Mouse (Mus musculus) midbrain, embryonic 10.5 days (tissue): ENCODE data around the gene Sox10. TPM values are rescaled to one million over a fixed set of nuclear protein-coding genes. Genes with fewer than 3 reads are reported as not detected.

Experiments
- DNase-seq: peaks from one replicate; pipeline ENCODE4 v3.0.0-alpha.2; 2017; ENCODE audit warnings: low spot score
- H3K27ac ChIP-seq: fragments of 300-500 bp; sonication (generic); replicated peaks from 2 replicates; pipeline ENCODE4 v1.5.1; 2016; ENCODE audit warnings: mild to moderate bottlenecking
- H3K27me3 ChIP-seq: fragments of 300-500 bp; sonication (generic); 2 replicates; pipeline ENCODE4 v1.6.1; 2016; ENCODE audit warnings: low read depth, mild to moderate bottlenecking; ENCODE audit not compliant: poor library complexity, severe bottlenecking
- H3K36me3 ChIP-seq: fragments of 300-500 bp; sonication (generic); 2 replicates; pipeline ENCODE4 v1.6.1; 2016; ENCODE audit warnings: mild to moderate bottlenecking, moderate library complexity
- H3K4me1 ChIP-seq: fragments of 300-500 bp; sonication (generic); 2 replicates; pipeline ENCODE4 v1.6.1; 2016
- H3K4me3 ChIP-seq: fragments of 300-500 bp; sonication (generic); 2 replicates; pipeline ENCODE4 v1.5.1; 2016; ENCODE audit warnings: mild to moderate bottlenecking, moderate library complexity
- H3K9me3 ChIP-seq: fragments of 300-500 bp; sonication (generic); replicated peaks from 2 replicates; pipeline ENCODE4 v1.6.1; 2016; ENCODE audit warnings: mild to moderate bottlenecking
- WGBS: fragments of 180-500 bp; shearing (Covaris S2); methylation state at CpG from one replicate; pipeline ENCODE4 v1.1.7; 2016; 5-methylcytosine and 5-hydroxymethylcytosine counted together
- polyA plus RNA-seq: library from polyadenylated mRNA; unstranded; fragments of >200 nt; fragmentation: Nextera tagmentation; extraction: Ambion mirVana; gene quantifications from 2 replicates; pipeline ENCODE4 v1.2.1, GENCODE M21; 2016

Sox10 gene
- polyA plus RNA-seq, 1 experiment from 2014 or later = 2.5 TPM

- H3K36me3 ChIP-seq = no peaks in the 10 kb centered on the region
- H3K27ac ChIP-seq = peak overlapping the region; percentile 92
- H3K27me3 ChIP-seq = peaks cover 33% of the 10 kb centered on the region
- H3K4me1 ChIP-seq = peaks cover 52% of the 10 kb centered on the region
- DNase-seq = peak; percentile 78
- no peaks in the 10 kb centered on the region; the same call in 1 of the 2 replicates for H3K9me3 ChIP-seq
- peak overlapping the region; percentile 39 for H3K4me3 ChIP-seq
- WGBS = 22% methylated on average over 27 of the region's 27 CpGs
Observed at GRCm38 (mm10) chr15:79192885-79193845, 28.1 kb upstream of the Sox10 start.

GRCm38 (mm10) chr15:79192450-79192849 lies 27.4 kb upstream of the Sox10 start:
- DNase-seq = no peak
- Histone ChIP-seq H3K9me3 (no peaks in the 10 kb centered on the region; the same call in 1 of the 2 replicates), H3K27ac (peak overlapping the region; percentile 92), H3K4me1 (peaks cover 52% of the 10 kb centered on the region), H3K4me3 (peak overlapping the region; percentile 39), H3K36me3 (no peaks in the 10 kb centered on the region), H3K27me3 (peaks cover 29% of the 10 kb centered on the region)
- 82% methylated on average over 6 of the region's 6 CpGs for WGBS

GRCm38 (mm10) chr15:79191426-79191825 lies 26.4 kb upstream of the Sox10 start:
- DNase-seq = no peak
- H3K4me1 ChIP-seq = peaks cover 47% of the 10 kb centered on the region
- peaks cover 26% of the 10 kb centered on the region for H3K27me3 ChIP-seq
- no peak overlapping the region for H3K4me3 ChIP-seq
- WGBS = 98% methylated on average over 2 of the region's 2 CpGs
- H3K27ac ChIP-seq = no peak overlapping the region
- H3K9me3 ChIP-seq = no peaks in the 10 kb centered on the region; the same call in 1 of the 2 replicates
- no peaks in the 10 kb centered on the region for H3K36me3 ChIP-seq

GRCm38 (mm10) chr15:79187819-79188218 lies 22.8 kb upstream of the Sox10 start:
- H3K27ac ChIP-seq = no peak overlapping the region
- H3K27me3 ChIP-seq = no peaks in the 10 kb centered on the region
- 90% methylated on average over 8 of the region's 8 CpGs for WGBS
- peaks cover 13% of the 10 kb centered on the region for H3K4me1 ChIP-seq
- no peak overlapping the region for H3K4me3 ChIP-seq
- DNase-seq = no peak
- no peaks in the 10 kb centered on the region for H3K36me3 ChIP-seq
- H3K9me3 ChIP-seq = no peaks in the 10 kb centered on the region; the same call in 1 of the 2 replicates

GRCm38 (mm10) chr15:79185213-79185612 lies 20.2 kb upstream of the Sox10 start:
- H3K9me3 ChIP-seq = no peaks in the 10 kb centered on the region
- DNase-seq = no peak
- H3K4me3 ChIP-seq = no peak overlapping the region
- H3K27me3 ChIP-seq = no peaks in the 10 kb centered on the region
- WGBS = 91% methylated on average over 10 of the region's 10 CpGs
- H3K27ac ChIP-seq = no peak overlapping the region
- 0 out of 2 replicates have a peak, but pooled peaks cover 2% of the 10 kb centered on the region for H3K4me1 ChIP-seq
- H3K36me3 ChIP-seq = no peaks in the 10 kb centered on the region

GRCm38 (mm10) chr15:79176905-79177304 lies 11.9 kb upstream of the Sox10 start:
- H3K4me3 ChIP-seq = no peak overlapping the region
- peaks cover 5% of the 10 kb centered on the region for H3K27me3 ChIP-seq
- WGBS = 47% methylated on average over 6 of the region's 6 CpGs
- H3K36me3 ChIP-seq = no peaks in the 10 kb centered on the region
- H3K4me1 ChIP-seq = peaks cover 34% of the 10 kb centered on the region
- 0 out of 2 replicates have a peak overlapping the region, but pooled peaks have one; percentile 52 for H3K27ac ChIP-seq
- no peak for DNase-seq
- no peaks in the 10 kb centered on the region for H3K9me3 ChIP-seq

- WGBS = 59% methylated on average over 8 of the region's 8 CpGs
- Histone ChIP-seq H3K9me3 (no peaks in the 10 kb centered on the region), H3K4me3 (no peak overlapping the region), H3K36me3 (no peaks in the 10 kb centered on the region), H3K27ac (no peak overlapping the region), H3K4me1 (peaks cover 49% of the 10 kb centered on the region), H3K27me3 (peaks cover 64% of the 10 kb centered on the region)
- DNase-seq = no peak
Observed at GRCm38 (mm10) chr15:79166712-79167111, 1.7 kb upstream of the Sox10 start.

GRCm38 (mm10) chr15:79164251-79164650 lies 789 bp downstream of the Sox10 start:
- no peak overlapping the region; the same call in 1 of the 2 replicates for H3K27ac ChIP-seq

GRCm38 (mm10) chr15:79162822-79163221 lies 2.2 kb downstream of the Sox10 start:
- Histone ChIP-seq H3K4me3 (peak overlapping the region; percentile 36; the same call in 1 of the 2 replicates), H3K27me3 (peaks cover 94% of the 10 kb centered on the region), H3K27ac (no peak overlapping the region)

More at GRCm38 (mm10) chr15:79164251-79164650, 789 bp downstream of the Sox10 start:
- no peak overlapping the region; the same call in 1 of the 2 replicates for H3K4me3 ChIP-seq
- H3K9me3 ChIP-seq = no peaks in the 10 kb centered on the region
- H3K27me3 ChIP-seq = peaks cover 88% of the 10 kb centered on the region
- peaks cover 44% of the 10 kb centered on the region for H3K4me1 ChIP-seq
- no peaks in the 10 kb centered on the region for H3K36me3 ChIP-seq
- 3% methylated on average over 15 of the region's 15 CpGs for WGBS
- DNase-seq = no peak

GRCm38 (mm10) chr15:79162301-79162700 lies 2.7 kb downstream of the Sox10 start:
- WGBS = 81% methylated on average over 7 of the region's 7 CpGs
- no peak overlapping the region for H3K27ac ChIP-seq
- no peak for DNase-seq
- H3K36me3 ChIP-seq = no peaks in the 10 kb centered on the region
- H3K4me3 ChIP-seq = no peak overlapping the region
- H3K4me1 ChIP-seq = peaks cover 47% of the 10 kb centered on the region
- H3K9me3 ChIP-seq = no peaks in the 10 kb centered on the region
- H3K27me3 ChIP-seq = peaks cover 90% of the 10 kb centered on the region

More at GRCm38 (mm10) chr15:79162822-79163221, 2.2 kb downstream of the Sox10 start:
- H3K36me3 ChIP-seq = no peaks in the 10 kb centered on the region
- DNase-seq = no peak
- no peaks in the 10 kb centered on the region for H3K9me3 ChIP-seq
- peaks cover 47% of the 10 kb centered on the region for H3K4me1 ChIP-seq
- WGBS = 47% methylated on average over 14 of the region's 14 CpGs

GRCm38 (mm10) chr15:79155572-79155971 lies 9.5 kb downstream of the Sox10 start:
- DNase-seq = no peak
- Histone ChIP-seq H3K4me3 (no peak overlapping the region), H3K27me3 (peaks cover 23% of the 10 kb centered on the region), H3K4me1 (peaks cover 50% of the 10 kb centered on the region), H3K9me3 (no peaks in the 10 kb centered on the region), H3K36me3 (peaks cover 29% of the 10 kb centered on the region), H3K27ac (peak overlapping the region; percentile 78)
- 39% methylated on average over 3 of the region's 3 CpGs for WGBS

- 61% methylated on average over 6 of the region's 6 CpGs for WGBS
- Histone ChIP-seq H3K36me3 (peaks cover 55% of the 10 kb centered on the region), H3K9me3 (no peaks in the 10 kb centered on the region), H3K27ac (peak overlapping the region; percentile 34; the same call in 1 of the 2 replicates), H3K27me3 (no peaks in the 10 kb centered on the region), H3K4me1 (peaks cover 47% of the 10 kb centered on the region), H3K4me3 (no peak overlapping the region)
- no peak for DNase-seq
Observed at GRCm38 (mm10) chr15:79152709-79153108, 12.3 kb downstream of the Sox10 start.

- Histone ChIP-seq H3K4me1 (peaks cover 47% of the 10 kb centered on the region), H3K4me3 (no peak overlapping the region), H3K9me3 (no peaks in the 10 kb centered on the region), H3K27ac (peak overlapping the region; percentile 34), H3K36me3 (peaks cover 63% of the 10 kb centered on the region), H3K27me3 (no peaks in the 10 kb centered on the region)
- no peak for DNase-seq
- WGBS = 74% methylated on average over 8 of the region's 8 CpGs
Observed at GRCm38 (mm10) chr15:79151881-79152280, 13.2 kb downstream of the Sox10 start.
